Mouse (Mus musculus): ENCODE measurements at regions not wholly inside any gene's neighbourhood (a gene's known extent, or its start where the extent isn't known, plus 50 kb on each side); places are given as distances from the start of the nearest gene placed in this dataset.

GRCm38 (mm10) chr16:75663871-75664270 lies 71.2 kb downstream of the Rbm11 start:
- 76% methylated on average over 3 of the region's 3 CpGs for WGBS
- Histone ChIP-seq H3K27me3 (ENCODE audit: control insufficient read depth, insufficient read depth, low read length) (no peaks in the 10 kb centered on the region), H3K9ac (replicated peaks; ENCODE audit: low read depth, low read length) (no peak overlapping the region), H3K4me3 (ENCODE audit: low read depth, low read length) (no peak overlapping the region), H3K4me1 (ENCODE audit: control insufficient read depth, insufficient read depth, low read length) (no peaks in the 10 kb centered on the region), H3K36me3 (ENCODE audit: control insufficient read depth, insufficient read depth, low read length) (no peaks in the 10 kb centered on the region), H3K9me3 (ENCODE audit: control insufficient read depth, low read depth, low read length) (no peaks in the 10 kb centered on the region), H3K27ac (ENCODE audit: low read length) (no peak overlapping the region), H3K4me2 (replicated peaks; ENCODE audit: low read depth, low read length) (no peak overlapping the region)
- ATAC-seq (ENCODE audit: insufficient number of reproducible peaks, insufficient read depth, low FRiP score, low read depth) = no peak

GRCm38 (mm10) chr16:75667589-75667988 lies 74.9 kb downstream of the Rbm11 start:
- H3K4me3 ChIP-seq (ENCODE audit: low read depth, low read length) = no peak overlapping the region
- H3K27me3 ChIP-seq (ENCODE audit: control insufficient read depth, insufficient read depth, low read length) = no peaks in the 10 kb centered on the region
- H3K36me3 ChIP-seq (ENCODE audit: control insufficient read depth, insufficient read depth, low read length) = no peaks in the 10 kb centered on the region
- no peaks in the 10 kb centered on the region for H3K9me3 ChIP-seq (ENCODE audit: control insufficient read depth, low read depth, low read length)
- no peak for ATAC-seq (ENCODE audit: insufficient number of reproducible peaks, insufficient read depth, low FRiP score, low read depth)
- H3K9ac ChIP-seq (replicated peaks; ENCODE audit: low read depth, low read length) = no peak overlapping the region
- H3K4me2 ChIP-seq (replicated peaks; ENCODE audit: low read depth, low read length) = no peak overlapping the region
- no peaks in the 10 kb centered on the region for H3K4me1 ChIP-seq (ENCODE audit: control insufficient read depth, insufficient read depth, low read length)
- WGBS = 86% methylated on average over 2 of the region's 2 CpGs
- no peak overlapping the region for H3K27ac ChIP-seq (ENCODE audit: low read length)

- no peak overlapping the region for H3K9ac ChIP-seq (replicated peaks; ENCODE audit: low read depth, low read length)
These were observed 79.5 kb downstream of the Rbm11 start for GRCm38 (mm10) chr16:75672112-75672511.

GRCm38 (mm10) chr16:75675871-75676270 lies 83.2 kb downstream of the Rbm11 start:
- H3K4me1 ChIP-seq (ENCODE audit: control insufficient read depth, insufficient read depth, low read length) = no peaks in the 10 kb centered on the region
- H3K27me3 ChIP-seq (ENCODE audit: control insufficient read depth, insufficient read depth, low read length) = no peaks in the 10 kb centered on the region
- H3K4me2 ChIP-seq (replicated peaks; ENCODE audit: low read depth, low read length) = no peak overlapping the region
- H3K9me3 ChIP-seq (ENCODE audit: control insufficient read depth, low read depth, low read length) = no peaks in the 10 kb centered on the region
- no peak overlapping the region for H3K27ac ChIP-seq (ENCODE audit: low read length)
- 57% methylated on average over 2 of the region's 2 CpGs for WGBS
- H3K4me3 ChIP-seq (ENCODE audit: low read depth, low read length) = no peak overlapping the region
- ATAC-seq (ENCODE audit: insufficient number of reproducible peaks, insufficient read depth, low FRiP score, low read depth) = 0 out of 2 replicates have a peak, but pooled peaks have one; percentile 42
- H3K36me3 ChIP-seq (ENCODE audit: control insufficient read depth, insufficient read depth, low read length) = no peaks in the 10 kb centered on the region
- no peak overlapping the region for H3K9ac ChIP-seq (replicated peaks; ENCODE audit: low read depth, low read length)

More at GRCm38 (mm10) chr16:75672112-75672511, 79.5 kb downstream of the Rbm11 start:
- H3K36me3 ChIP-seq (ENCODE audit: control insufficient read depth, insufficient read depth, low read length) = no peaks in the 10 kb centered on the region
- no peak overlapping the region for H3K4me2 ChIP-seq (replicated peaks; ENCODE audit: low read depth, low read length)
- no peaks in the 10 kb centered on the region for H3K27me3 ChIP-seq (ENCODE audit: control insufficient read depth, insufficient read depth, low read length)
- no peak for ATAC-seq (ENCODE audit: insufficient number of reproducible peaks, insufficient read depth, low FRiP score, low read depth)
- no peaks in the 10 kb centered on the region for H3K4me1 ChIP-seq (ENCODE audit: control insufficient read depth, insufficient read depth, low read length)
- 90% methylated on average over 1 of the region's 1 CpGs for WGBS
- no peaks in the 10 kb centered on the region for H3K9me3 ChIP-seq (ENCODE audit: control insufficient read depth, low read depth, low read length)
- no peak overlapping the region for H3K4me3 ChIP-seq (ENCODE audit: low read depth, low read length)
- H3K27ac ChIP-seq (ENCODE audit: low read length) = no peak overlapping the region

GRCm38 (mm10) chr16:75677180-75677579 lies 84.5 kb downstream of the Rbm11 start:
- WGBS = 55% methylated on average over 1 of the region's 1 CpGs
- no peak for ATAC-seq (ENCODE audit: insufficient number of reproducible peaks, insufficient read depth, low FRiP score, low read depth)
- no peak overlapping the region for H3K27ac ChIP-seq (ENCODE audit: low read length)
- H3K4me3 ChIP-seq (ENCODE audit: low read depth, low read length) = no peak overlapping the region
- no peak overlapping the region for H3K9ac ChIP-seq (replicated peaks; ENCODE audit: low read depth, low read length)
- no peak overlapping the region for H3K4me2 ChIP-seq (replicated peaks; ENCODE audit: low read depth, low read length)
- no peaks in the 10 kb centered on the region for H3K9me3 ChIP-seq (ENCODE audit: control insufficient read depth, low read depth, low read length)
- H3K36me3 ChIP-seq (ENCODE audit: control insufficient read depth, insufficient read depth, low read length) = no peaks in the 10 kb centered on the region
- no peaks in the 10 kb centered on the region for H3K27me3 ChIP-seq (ENCODE audit: control insufficient read depth, insufficient read depth, low read length)
- no peaks in the 10 kb centered on the region for H3K4me1 ChIP-seq (ENCODE audit: control insufficient read depth, insufficient read depth, low read length)
